Mouse (Mus musculus): ENCODE measurements at regions not wholly inside any gene's neighbourhood (a gene's known extent, or its start where the extent isn't known, plus 50 kb on each side); places are given as distances from the start of the nearest gene placed in this dataset.

- DNase-seq, result no peak
These were observed 302.0 kb downstream of the Cd109 start for GRCm38 (mm10) chr9:78917336-78917735.

GRCm38 (mm10) chr9:78925977-78926593, 310.7 kb downstream of the Cd109 start:
- DNase-seq, result no peak

- DNase-seq, result no peak
These were observed 326.3 kb downstream of the Cd109 start for GRCm38 (mm10) chr9:78941648-78942047.

GRCm38 (mm10) chr9:78964813-78965212, 349.5 kb downstream of the Cd109 start:
- DNase-seq, result no peak

GRCm38 (mm10) chr9:78965226-78965950, 350.0 kb downstream of the Cd109 start:
- DNase-seq, result no peak

- DNase-seq, result no peak
These were observed 356.4 kb downstream of the Cd109 start for GRCm38 (mm10) chr9:78971731-78972130.

GRCm38 (mm10) chr9:78983734-78984133, 368.4 kb downstream of the Cd109 start:
- no peak for DNase-seq

GRCm38 (mm10) chr9:78985184-78985864, 370.0 kb downstream of the Cd109 start:
- no peak for DNase-seq

- peak; percentile 3 for DNase-seq
These were observed 376.0 kb downstream of the Cd109 start for GRCm38 (mm10) chr9:78991310-78991709.

GRCm38 (mm10) chr9:79001081-79001480, 385.7 kb downstream of the Cd109 start:
- no peak for DNase-seq

- peak; percentile 3 for DNase-seq
These were observed 386.6 kb downstream of the Cd109 start for GRCm38 (mm10) chr9:79001930-79002329.

- DNase-seq, result peak; percentile 4
These were observed 389.1 kb downstream of the Cd109 start for GRCm38 (mm10) chr9:79004296-79004980.

- DNase-seq, result no peak
These were observed 406.9 kb downstream of the Cd109 start for GRCm38 (mm10) chr9:79022291-79022690.

- DNase-seq, result no peak
These were observed 412.9 kb downstream of the Cd109 start for GRCm38 (mm10) chr9:79028234-79028633.

GRCm38 (mm10) chr9:79029456-79029855, 414.1 kb downstream of the Cd109 start:
- no peak for DNase-seq

GRCm38 (mm10) chr9:79035677-79036076, 420.3 kb downstream of the Cd109 start:
- DNase-seq, result no peak

GRCm38 (mm10) chr9:79037054-79037453, 421.7 kb downstream of the Cd109 start:
- DNase-seq, result no peak

- no peak for DNase-seq
These were observed 423.6 kb downstream of the Cd109 start for GRCm38 (mm10) chr9:79038971-79039370.

- no peak for DNase-seq
These were observed 429.0 kb downstream of the Cd109 start for GRCm38 (mm10) chr9:79044344-79044743.

GRCm38 (mm10) chr9:79045314-79045713, 430.0 kb downstream of the Cd109 start:
- peak; percentile 31 for DNase-seq

- DNase-seq, result no peak
These were observed 456.6 kb downstream of the Cd109 start for GRCm38 (mm10) chr9:79071961-79072360.

GRCm38 (mm10) chr9:79109611-79110010, 494.3 kb downstream of the Cd109 start:
- DNase-seq, result peak; percentile 10

- DNase-seq, result no peak
These were observed 496.0 kb downstream of the Cd109 start for GRCm38 (mm10) chr9:79111326-79111725.
